Mouse (Mus musculus) adrenal gland (tissue): ENCODE results near the gene Gpbar1.
"Not testable (repeated sequence)": the region's sequence is repeated elsewhere in the genome, so short reads cannot be mapped to it uniquely, and the experiment has no call there.

Experiments
- intact Hi-C: fragments of 180-260 bp; cut with DNase I; formaldehyde crosslinking; loops from one replicate; pipeline ENCODE4 v1.15.1; 2025

The Gpbar1 gene

DNA sequence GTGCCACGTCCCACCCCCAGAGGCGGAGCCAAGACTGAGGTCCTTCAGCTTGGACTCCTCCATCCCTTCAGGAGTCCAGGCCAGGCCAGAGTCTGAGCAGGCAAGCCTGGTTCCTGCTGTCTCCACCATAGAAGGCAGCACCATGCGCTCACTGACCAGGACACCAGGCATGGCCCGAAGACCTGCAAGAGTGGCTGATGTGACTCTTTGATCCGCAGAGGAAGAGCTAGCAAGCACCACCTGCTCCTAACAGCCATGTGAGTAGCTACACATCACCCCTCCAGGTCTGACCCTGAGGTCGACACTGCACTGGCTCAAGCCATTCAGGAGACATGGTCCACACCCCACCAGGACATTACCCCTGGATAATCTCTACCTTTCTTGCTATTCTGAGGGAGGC lies 1.3 kb upstream of the Gpbar1 start:
- intact Hi-C loops = no loop called here

DNA sequence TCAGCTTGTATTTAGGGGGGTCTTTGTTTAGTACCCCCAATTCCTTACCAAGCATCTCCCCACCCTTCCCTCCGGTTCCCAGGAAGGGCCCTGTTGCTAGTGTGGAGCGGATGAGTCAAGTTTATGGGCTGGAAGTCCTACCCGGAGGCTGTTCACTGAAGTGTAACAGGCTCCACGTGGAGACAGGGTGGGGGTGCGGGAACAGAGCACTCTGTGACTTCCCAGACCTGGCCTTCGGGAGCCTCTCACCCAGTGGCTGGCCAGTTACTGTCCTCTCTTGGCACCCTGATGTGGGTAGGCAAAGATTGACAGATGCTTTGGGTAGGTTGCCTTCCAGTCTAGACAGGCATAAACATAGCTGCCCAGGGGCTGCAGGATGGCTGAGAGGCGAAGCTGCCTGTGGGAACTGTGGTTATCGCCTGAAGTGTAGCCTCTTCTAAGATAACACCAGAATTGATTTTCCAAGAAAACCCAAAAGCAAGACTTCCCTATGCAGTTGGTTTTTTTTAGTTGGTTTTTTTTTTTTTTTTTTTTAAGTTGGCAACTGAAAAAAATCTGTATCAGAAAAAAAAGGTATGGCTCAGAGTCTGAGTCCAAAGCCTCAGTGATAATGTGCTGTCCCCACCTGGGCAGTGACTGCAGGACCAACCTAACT lies 340 bp upstream of the Gpbar1 start:
- intact Hi-C loops = no loop called here

DNA sequence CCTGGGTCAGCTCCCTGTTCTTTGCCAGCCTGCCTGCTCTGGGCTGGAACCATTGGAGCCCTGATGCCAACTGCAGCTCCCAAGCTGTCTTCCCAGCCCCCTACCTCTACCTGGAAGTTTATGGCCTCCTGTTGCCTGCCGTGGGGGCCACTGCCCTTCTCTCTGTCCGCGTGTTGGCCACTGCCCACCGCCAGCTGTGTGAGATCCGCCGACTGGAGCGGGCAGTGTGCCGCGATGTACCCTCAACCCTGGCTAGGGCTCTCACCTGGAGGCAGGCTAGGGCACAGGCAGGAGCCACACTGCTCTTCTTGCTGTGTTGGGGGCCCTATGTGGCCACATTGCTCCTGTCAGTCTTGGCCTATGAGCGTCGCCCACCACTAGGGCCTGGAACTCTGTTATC lies 638 bp downstream of the Gpbar1 start:
- intact Hi-C loops = no loop called here

DNA sequence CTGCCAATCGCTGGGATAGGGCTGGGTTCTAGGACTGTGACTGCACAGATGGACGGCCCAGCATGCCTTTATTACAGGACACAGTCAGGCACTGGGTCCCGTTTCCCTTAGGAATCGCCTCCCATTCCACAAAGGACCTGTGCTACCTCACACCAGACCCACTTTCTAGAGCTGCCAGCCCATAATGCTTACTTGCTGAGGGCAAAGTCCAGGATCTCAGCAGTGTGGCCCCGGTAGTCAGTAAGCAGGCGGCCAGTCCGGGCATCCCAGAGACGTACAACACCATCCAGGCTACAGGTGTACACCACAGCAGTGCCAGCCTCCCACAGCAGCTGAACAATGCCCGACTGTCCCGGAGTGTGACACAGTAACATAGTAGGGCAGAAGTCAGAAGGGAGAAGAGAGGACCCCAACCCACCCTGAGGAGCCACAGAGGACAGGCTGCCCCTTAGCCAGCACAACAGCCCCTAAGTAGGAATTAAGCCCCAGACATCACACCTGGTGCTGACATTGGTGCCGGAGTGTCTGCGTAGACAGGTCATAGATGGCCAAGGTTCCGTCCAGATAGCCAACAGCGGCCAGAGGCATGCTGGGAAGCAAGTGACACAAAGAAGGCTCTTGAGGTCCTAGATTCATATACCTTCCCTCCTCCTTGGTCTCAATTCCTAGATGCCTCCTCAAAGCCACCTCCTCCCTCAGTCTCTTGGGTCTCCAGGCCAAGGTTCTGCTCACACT lies 2.4 kb downstream of the Gpbar1 start:
- intact Hi-C loops = loop anchor here (5.0 kb wide), 1 partner anchor 43 kb away; the partner anchor contains the start of gene Arpc2

DNA sequence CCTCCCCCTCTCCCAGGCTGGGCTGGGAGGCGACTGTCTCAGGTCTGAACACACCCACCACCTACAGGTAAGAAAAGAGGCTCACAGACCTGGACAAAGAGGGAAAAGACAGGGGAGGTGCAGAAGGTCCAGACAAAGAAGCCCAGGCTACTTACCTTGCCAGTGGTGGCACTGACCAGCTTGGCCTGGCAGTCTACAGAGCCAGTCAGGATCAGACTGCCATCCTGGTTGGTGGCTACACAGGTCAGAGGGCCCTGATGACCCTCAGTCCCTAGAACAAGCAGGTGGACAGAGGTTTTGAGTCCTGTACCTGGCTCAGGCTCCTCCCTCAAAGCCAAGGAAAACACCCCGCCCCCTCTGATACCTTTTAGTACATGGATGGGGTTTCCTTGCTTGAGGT lies 3.0 kb downstream of the Gpbar1 start:
- intact Hi-C loops = loop anchor here (5.0 kb wide), 1 partner anchor 44 kb away; the partner anchor contains the start of gene Arpc2

DNA sequence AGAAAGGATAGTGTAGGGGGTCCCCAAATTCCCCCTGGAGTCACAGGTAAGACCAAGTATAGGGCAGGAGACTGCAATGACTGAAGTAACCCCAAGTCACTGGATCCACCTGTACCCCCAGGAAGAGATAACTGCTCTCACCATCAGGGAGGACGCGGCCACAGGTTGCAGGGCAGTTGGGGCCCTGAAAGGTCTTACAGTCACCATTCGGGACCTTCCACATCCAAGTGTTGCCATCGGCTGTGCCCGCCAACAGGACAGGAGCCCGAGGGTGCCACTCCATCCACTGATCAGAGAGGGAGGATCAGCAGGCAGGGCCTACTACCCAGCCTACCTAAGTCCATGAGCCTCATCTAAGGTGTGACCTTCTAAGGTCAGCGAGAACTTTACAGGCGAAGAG lies 3.5 kb downstream of the Gpbar1 start:
- intact Hi-C loops = loop anchor here (5.0 kb wide), 1 partner anchor 45 kb away; the partner anchor contains the start of gene Arpc2

DNA sequence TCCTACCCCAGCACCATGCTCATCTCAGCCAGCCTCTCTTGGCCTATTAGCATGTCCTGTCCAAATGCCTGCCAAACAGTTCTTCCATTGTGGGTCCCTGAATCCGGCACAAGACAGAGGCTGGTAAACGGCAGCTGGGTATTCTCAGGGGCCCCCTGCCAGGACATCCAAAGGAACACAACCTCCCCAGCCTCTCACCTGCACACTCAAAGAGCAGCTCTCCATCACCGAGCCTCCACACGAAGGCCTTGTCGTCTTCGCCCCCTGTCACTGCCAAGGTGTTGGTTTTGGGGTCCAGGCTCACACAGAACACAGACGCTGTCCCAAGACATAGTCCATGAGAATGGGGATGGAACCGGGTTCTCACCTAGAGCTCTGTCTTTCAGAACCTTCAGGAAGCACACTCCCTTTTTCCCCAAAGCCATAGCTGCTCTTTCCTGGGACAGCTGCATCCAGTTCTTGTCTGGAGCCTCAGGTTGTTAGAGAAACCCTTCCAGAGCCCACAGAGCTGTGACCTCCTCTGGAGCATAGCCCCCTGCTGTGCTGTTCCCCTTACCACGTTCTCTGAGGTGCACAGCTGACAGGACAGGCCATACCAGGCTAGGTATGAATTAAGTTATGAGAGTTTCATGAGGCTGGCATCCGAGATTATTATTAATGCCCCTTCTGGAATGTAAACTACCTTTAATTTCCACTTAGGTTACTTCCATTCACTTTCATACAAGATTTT lies 4.7 kb downstream of the Gpbar1 start:
- intact Hi-C loops = loop anchor here (5.0 kb wide), 1 partner anchor 46 kb away; the partner anchor contains the start of gene Arpc2

DNA sequence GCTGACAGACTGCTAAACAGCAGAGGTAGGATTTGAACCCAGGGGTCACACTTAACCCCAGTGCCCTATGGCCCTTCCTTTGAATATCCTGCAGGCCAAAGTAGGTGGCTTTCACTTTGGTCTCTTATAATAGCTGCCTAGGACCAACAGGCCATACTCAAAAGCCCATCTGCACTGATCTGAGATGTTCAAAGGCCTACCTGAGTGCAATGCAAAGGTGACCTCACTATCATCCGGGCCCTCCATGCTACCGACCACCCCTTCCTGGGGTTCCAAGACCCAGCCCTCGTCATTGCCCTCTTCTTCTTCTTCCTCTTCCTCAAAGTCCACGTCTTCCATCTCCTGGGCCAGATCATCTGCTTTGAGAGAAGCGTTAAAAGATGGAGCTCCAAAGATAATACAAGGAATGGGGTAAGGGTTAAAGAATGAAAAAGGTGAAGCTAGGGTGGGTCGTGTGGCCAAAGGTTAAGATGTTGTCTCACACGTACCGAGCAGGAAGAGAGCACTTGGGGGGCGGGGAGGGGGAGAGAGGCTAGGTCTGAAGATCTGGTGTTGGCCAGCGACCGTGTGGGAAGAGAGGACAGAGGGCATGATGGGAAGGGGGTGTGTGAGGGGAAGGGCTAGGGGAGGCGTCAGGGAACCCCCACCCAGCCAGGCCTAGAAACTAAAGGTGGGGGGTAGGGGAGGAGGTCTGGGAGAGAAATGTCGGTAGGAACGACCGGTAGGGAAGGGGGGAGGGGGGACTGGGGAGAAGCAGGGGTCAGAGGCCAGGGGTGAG lies 5.5 kb downstream of the Gpbar1 start:
- intact Hi-C loops = loop anchor here (5.0 kb wide), 1 partner anchor 47 kb away; the partner anchor contains the start of gene Arpc2

DNA sequence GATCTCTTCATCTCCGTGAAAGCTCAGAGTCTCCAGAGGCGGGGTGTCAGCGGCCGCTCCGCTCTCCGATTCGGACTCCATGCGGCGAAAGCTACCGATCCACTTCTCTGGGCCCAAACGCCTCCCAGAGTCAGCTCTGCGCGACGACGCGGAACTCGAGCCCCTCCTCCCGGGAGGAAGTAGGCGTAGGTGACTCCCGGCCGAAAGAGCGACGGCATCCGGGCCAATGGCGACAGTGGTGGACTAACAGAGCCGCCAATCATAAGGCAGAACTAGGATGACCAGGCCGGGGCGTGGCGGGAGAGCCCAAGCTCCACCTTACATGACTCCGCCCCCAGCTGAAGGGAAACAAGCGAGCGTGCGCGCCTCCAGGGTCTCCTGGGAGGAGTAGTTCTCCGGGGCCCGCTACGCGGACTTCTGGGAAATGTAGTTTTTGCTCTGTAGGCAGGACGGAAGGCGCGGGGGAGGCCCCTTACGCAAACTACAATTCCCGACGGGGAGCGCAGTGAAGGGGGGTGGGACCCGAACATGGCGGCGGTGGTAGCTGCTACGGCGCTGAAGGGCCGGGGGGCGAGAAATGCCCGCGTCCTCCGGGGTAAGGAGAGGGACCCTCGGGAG lies 6.3 kb downstream of the Gpbar1 start, which contains the start of the genes Aamp and Pnkd:
Aamp (minus strand) TSS at position 196 of the 618 bp plus-strand sequence.
Pnkd (plus strand) TSS at position 388 of the 618 bp plus-strand sequence.
- intact Hi-C loops = loop anchor here (5.0 kb wide), 1 partner anchor 47 kb away; the partner anchor contains the start of gene Arpc2

DNA sequence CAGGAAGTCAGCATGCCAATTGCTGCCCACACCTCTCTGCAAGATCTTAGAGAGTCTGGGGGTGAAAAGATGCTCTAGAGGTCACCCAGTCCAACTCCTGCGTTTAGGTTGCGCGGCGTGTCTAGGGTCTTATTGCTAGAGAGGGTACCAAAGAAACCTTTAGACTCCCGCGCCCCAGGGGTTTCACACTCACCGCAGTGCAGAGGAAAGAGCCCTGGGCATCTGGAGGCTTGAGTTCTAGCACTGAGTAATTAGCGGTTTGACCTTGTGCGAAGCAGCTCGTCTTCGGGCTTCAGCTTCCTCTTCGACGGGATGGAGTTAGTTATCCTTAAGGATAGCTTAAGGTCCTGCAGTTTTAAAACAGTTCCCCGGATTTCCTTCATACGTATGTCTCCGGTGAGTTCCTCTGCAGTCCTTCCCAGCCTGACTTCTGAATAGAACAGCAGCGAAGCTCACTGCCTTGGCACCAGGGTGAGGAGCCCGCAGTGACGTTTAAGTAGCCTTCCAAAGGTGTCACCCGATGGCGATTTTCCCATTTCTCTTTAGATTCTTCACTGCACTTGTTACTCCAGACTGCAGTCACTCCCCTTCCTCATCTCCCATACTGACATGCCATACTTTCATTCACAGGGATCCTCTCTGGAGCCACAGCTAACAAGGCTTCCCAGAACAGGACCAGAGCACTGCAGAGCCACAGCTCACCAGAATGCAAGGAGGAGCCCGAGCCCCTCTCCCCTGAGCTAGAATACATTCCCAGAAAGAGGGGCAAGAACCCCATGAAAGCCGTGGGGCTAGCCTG lies 7.1 kb downstream of the Gpbar1 start:
- intact Hi-C loops = no loop called here

DNA sequence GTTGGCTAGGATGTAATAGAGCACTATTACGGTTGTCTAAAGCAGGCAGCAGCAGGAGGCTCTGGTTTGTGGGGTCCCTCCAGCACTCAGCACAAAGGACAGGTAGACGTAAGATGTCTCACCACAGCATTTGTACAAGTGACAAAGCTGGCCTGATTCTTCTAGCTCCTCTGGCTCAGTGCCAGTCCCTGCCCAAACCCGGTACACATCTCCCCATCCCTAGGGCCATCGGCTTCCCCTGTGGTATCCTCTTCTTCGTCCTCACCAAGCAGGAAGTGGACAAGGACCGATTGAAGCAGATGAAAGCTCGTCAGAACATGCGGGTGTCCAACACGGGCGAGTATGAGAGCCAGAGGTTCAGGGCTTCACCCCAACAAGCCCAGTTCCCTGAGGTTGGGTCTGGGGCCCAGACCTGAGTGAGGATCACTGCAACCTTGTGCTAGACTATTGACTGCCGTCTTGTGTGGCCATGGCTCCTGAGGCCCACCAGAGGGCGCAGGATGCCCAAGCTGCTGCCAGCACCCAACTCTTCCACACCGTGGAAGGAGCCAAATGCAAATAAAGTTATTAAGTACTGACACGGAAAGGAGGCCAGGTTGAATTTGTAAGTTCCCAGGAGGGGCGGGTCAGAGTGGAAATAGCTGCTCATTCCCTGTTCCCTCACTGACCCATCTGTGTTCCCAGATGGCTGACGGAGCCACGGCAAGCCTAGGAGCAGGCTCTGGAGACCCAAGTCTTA lies 8.7 kb downstream of the Gpbar1 start:
- intact Hi-C loops = not testable (repeated sequence)

DNA sequence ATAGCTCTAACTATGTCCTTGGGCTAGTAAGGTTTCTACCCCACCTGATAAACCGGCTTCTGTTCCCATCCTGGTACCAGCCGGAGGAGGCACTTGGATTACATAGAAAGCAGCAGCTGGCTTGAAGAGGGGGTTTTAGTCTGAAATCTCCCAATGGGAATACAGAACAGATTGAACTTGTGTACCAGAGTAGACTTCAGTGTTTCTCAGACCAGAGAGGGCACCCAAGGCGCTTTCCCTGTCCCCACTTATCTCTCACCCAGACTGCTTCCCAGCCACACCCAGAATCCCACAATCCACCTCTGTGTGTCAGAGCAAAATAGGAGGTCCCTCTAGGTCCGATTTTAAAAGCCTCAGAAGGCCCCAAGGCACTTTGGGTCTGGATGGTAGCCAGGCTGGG lies 10.0 kb downstream of the Gpbar1 start:
- intact Hi-C loops = no loop called here

DNA sequence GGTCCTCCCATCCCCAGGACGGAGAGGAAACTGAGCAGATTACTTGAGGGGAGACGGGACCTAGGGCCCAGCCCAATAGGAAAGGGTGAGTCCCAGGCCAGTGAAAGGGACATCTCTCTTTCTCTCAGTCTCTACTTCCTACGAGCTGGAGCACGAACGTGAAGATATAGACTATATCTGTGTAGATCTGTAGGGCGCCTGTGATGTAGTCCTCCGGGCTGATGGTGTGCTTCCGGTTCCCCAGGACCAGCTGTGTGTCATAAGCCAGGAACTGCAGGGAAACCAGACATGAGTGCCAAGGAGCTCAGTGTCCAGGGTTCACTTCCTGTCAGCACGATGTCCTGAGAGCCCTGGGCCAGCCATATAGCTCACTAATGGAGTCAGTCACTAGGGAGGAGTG lies 10.9 kb downstream of the Gpbar1 start:
- intact Hi-C loops = no loop called here

DNA sequence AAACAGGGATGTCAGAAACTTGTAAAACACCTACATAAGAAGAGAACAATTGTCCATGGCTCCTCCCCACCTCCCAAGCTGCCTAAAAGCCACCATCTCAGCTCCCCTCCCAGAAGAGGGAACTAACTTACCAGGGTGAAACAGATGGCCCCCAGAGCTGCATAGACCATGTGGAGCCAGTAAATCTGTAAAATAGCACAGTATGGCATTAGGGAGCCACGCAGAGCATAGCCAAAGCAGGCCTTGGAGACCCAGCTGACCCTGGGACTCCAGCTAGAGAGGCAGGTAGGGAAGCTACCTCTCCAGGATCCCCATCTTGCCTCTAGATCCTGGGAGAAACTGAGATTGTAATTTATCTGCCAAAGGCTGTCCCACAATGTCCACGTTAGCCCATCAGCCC lies 11.4 kb downstream of the Gpbar1 start:
- intact Hi-C loops = no loop called here

DNA sequence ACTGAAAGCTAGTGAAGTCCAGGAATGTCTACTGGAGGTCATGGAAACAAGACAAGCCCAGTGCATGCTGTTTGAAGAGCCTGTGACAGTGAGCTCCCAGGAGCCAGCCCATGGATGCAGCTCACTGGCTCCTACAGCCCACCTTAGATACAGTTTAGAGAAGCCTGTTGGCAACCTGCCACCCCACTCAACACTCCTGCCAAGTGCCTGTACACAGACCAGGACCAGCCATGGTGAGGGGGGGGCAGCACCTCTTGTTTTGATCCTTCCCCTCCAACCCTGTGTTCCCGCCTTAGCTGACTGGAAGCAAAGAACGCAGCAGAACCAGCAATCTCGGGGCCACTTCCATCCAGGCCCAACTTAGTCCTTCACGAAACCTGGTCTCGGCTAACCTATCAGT lies 11.8 kb downstream of the Gpbar1 start:
- intact Hi-C loops = no loop called here

DNA sequence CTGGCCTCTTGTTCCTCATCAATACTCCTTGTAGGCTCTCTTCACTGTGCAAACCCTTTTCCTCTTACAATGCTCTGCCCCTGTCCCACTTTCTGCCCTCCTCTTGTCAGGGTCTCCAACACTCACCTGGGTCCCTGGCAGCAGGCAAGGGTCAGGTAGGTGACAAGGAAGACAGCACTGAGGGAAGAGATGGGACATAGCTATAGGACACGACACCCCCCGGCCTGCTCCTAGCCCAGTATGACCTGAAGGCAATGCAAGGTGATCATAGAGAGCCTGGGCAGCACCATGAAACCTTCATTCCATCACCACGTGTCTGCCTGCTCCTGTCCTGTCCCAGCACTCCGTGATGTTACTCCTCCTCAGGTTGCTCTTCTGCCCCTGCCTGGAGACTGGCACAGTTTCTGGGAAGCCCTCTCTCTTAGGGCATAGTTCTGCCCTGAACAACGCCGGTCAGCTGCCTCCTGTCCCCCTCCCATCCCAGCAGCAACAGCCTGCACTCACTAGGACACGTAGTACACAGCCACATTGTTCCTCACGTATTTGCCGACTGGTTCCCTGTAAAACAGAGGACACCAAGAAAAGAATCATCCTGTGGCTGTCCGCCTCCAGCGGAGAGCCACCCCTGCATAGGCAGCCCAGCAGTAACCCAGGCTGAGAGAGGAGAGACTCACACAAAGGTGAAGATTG lies 14.1 kb downstream of the Gpbar1 start:
- intact Hi-C loops = no loop called here

DNA sequence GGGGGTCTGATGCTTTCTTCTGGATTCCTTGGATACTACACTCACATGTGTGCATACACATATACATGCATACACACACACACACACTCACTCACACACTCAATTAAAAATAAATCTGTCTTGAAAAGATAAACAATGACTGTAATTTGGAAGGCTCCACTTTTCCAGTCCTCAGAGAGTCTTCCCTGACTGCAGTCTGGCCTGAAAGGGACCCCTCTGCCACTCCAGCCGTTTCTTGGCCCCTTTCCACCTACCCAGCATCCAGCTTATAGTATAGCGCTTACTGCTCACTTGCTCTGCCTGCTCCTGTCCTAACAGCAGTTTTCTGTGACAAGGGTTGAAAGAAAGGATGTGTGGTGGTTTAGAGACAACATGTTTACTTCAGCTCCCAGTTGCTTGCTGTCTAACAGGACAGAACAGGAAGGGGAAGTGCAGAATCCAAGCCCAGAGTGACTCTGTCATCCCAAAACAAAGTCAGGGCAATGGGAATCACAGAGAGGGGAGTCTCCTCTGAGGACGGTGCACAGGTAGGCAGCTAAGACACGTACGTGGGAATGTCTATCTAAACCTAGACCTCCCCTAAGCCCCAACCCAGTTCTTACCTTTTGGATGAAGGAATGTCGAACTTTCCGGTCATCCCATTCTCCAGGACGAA lies 15.1 kb downstream of the Gpbar1 start:
- intact Hi-C loops = no loop called here
